Mouse (Mus musculus) embryonic fibroblast, embryonic 13.5 days (primary cell): ENCODE data around the gene Med8. TPM values are rescaled to one million over a fixed set of nuclear protein-coding genes. Genes with fewer than 3 reads are reported as not detected.

Experiments used
- H3K27ac ChIP-seq: 2 replicates; pipeline ENCODE4 v1.5.1; 2012; ENCODE audit warnings: low read length, control low read depth, inconsistent platforms; ENCODE audit not compliant: insufficient read depth
- H3K4me1 ChIP-seq: 2 replicates; pipeline ENCODE4 v1.6.1; 2011; ENCODE audit warnings: low read length; ENCODE audit not compliant: control insufficient read depth, insufficient read depth
- H3K4me3 ChIP-seq: 2 replicates; pipeline ENCODE4 v1.5.1; 2011; ENCODE audit warnings: mild to moderate bottlenecking, control low read depth, low read length; ENCODE audit not compliant: insufficient read depth
- CTCF ChIP-seq: IDR thresholded peaks from 2 replicates; pipeline ENCODE4 v1.5.1; 2011; ENCODE audit warnings: mild to moderate bottlenecking, control low read depth, low read length, moderate library complexity, borderline replicate concordance; ENCODE audit not compliant: insufficient read depth
- POLR2A ChIP-seq: IDR thresholded peaks from 2 replicates; pipeline ENCODE4 v1.6.1; 2011; ENCODE audit warnings: low read depth, mild to moderate bottlenecking, control low read depth, low read length, moderate library complexity
- polyA plus RNA-seq: library from polyadenylated mRNA; stranded (reverse); fragments of >200 nt; gene quantifications from 2 replicates; pipeline ENCODE4 v1.2.4, GENCODE M21; 2011; ENCODE audit warnings: low read depth; ENCODE audit not compliant: missing spikeins, insufficient read length

The Med8 gene
- polyA plus RNA-seq, 1 experiment = 99.8 TPM

GRCm38 (mm10) chr4:118457345-118457975, 48.3 kb downstream of the Med8 start, which contains the start of gene Mpl:
Gene Mpl (minus strand): TSS chr4:118457513.
- Histone ChIP-seq H3K4me1 (no peaks in the 10 kb centered on the region), H3K27ac (no peak within 1 kb of the TSS), H3K4me3 (no peak within 1 kb of the TSS)
- TF ChIP-seq POLR2A (no peak), CTCF (no peak)

GRCm38 (mm10) chr4:118464956-118465355, 55.8 kb downstream of the Med8 start:
- TF ChIP-seq POLR2A = no peak
- no peak for TF ChIP-seq CTCF
- peak overlapping the region; percentile 12; the same call in 1 of the 2 replicates for H3K27ac ChIP-seq

More at GRCm38 (mm10) chr4:118464956-118465355, 55.8 kb downstream of the Med8 start:
- Histone ChIP-seq H3K4me1 (0 out of 2 replicates have a peak, but pooled peaks cover 2% of the 10 kb centered on the region), H3K4me3 (no peak overlapping the region)

Other genes starting within 250 kb of the Med8 start
- 65.8 and 71.9 TPM in 2 replicates for gene Kdm4a, start 229.3 kb upstream of the Med8 start, polyA plus RNA-seq
- gene Ptprf, start 117.9 kb upstream of the Med8 start, polyA plus RNA-seq = 38.3 and 39.9 TPM in 2 replicates
- 13.4 and 14.0 TPM in 2 replicates for gene Szt2, start 64 bp upstream of the Med8 start, polyA plus RNA-seq
- 164 and 172 TPM in 2 replicates for gene Elovl1, start 18.8 kb downstream of the Med8 start, polyA plus RNA-seq
- gene Cdc20, start 28.0 kb downstream of the Med8 start, polyA plus RNA-seq = 38.4 and 61.6 TPM in 2 replicates
- gene Mpl, start 48.2 kb downstream of the Med8 start, polyA plus RNA-seq = not detected in 2 replicates
- not detected in 2 replicates for gene Tie1, start 80.7 kb downstream of the Med8 start, polyA plus RNA-seq
- not detected in 2 replicates for gene 2610528J11Rik, start 117.7 kb downstream of the Med8 start, polyA plus RNA-seq
- 0.95 TPM in 1 of 2 replicates, not detected in the other for gene Tmem125, start 134.7 kb downstream of the Med8 start, polyA plus RNA-seq
- not detected in 2 replicates for gene Cfap57, start 211.4 kb downstream of the Med8 start, polyA plus RNA-seq
- gene Ebna1bp2, start 211.5 kb downstream of the Med8 start, polyA plus RNA-seq = 66.1 and 75.0 TPM in 2 replicates
- gene Olfr62, start 249.6 kb downstream of the Med8 start, polyA plus RNA-seq = not detected in 2 replicates